Mouse (Mus musculus): ENCODE results near the gene Coq5. TPM values are rescaled to one million over a fixed set of nuclear protein-coding genes. Genes with fewer than 3 reads are reported as not detected.
A peak's percentile ranks its signal among the peaks of the same experiment; 100 is the strongest.

Gene Coq5
- polyA plus RNA-seq, 1 experiment, result 25.1 TPM

DNA sequence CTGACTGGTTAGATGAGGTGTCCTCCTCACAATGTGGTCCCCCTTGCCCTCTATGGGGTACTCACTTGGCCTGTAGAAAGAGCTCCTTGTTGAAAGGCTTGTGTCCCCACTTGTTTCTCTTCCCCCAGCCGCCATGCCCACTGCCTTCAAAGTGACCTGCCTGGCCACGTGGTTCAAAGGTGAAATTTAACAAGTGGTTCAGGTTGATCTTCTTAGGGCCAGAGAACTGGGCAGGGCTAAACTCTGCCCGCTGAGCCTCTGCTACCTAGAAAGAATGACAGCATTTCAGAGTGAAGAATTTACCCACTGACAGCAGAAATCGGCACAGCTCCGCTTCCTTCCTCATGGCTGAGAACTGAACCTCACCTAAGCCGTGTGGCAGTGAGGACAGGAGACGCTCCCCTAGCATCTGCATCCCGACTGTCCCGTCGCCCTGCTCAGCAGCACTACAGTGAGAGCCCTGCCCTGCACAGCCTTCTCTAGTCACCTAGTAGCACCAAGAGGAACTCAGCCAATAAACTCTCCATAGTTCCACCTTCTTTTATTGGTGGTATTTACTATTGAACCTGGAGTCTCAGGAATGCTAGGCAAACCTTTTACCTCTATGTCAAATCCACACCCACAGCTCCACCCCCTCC, 22.4 kb upstream of the Coq5 start:
- peak overlapping the region; percentile 12; the same call in 1 of the 2 replicates for H3K27ac ChIP-seq (ENCODE audit: insufficient read depth, low read depth, low read length)
- TF ChIP-seq CTCF (conservative IDR thresholded peaks at IDR 0.05; ENCODE audit: insufficient read depth, insufficient read length, low read depth, low read length) (no peak), POLR2A (IDR thresholded peaks at IDR 0.05; ENCODE audit: low read depth, low read length) (no peak)
- WGBS, result 71% methylated on average over 10 of the region's 10 CpGs
- H3K4me1 ChIP-seq (ENCODE audit: control insufficient read depth, insufficient read depth, low read length), result peaks cover 20% of the 10 kb centered on the region; the same call in 1 of the 2 replicates
- H3K27me3 ChIP-seq (replicated peaks; ENCODE audit: control insufficient read depth, insufficient read depth, low read length), result no peaks in the 10 kb centered on the region
- DNase-seq, result peak; percentile 71
- H3K36me3 ChIP-seq (ENCODE audit: control insufficient read depth, insufficient read depth, low read length), result peaks cover 3% of the 10 kb centered on the region
- H3K4me3 ChIP-seq (ENCODE audit: insufficient read depth, low read depth, low read length), result no peak overlapping the region

DNA sequence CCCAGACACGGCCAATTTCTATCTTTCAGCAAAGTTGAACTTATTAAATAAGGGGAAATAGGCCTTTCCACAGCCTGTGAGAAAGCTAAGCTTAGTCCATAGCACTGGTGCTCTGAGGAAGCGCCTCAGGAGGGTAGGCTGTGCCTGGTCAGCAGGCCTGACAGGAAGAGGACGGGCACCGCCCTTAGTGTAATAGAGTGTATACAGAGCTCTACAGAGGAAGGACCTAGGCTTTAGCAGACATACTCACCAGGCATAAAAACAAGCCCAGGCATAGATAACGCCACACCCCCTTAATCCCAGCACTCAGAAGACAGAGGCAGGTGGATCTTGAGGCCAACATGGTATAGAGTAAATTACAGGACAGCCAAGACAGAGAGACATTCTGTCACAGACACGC, 19.1 kb upstream of the Coq5 start:
- Histone ChIP-seq H3K27ac (ENCODE audit: insufficient read depth, low read depth, low read length) (no peak overlapping the region), H3K27me3 (replicated peaks; ENCODE audit: control insufficient read depth, insufficient read depth, low read length) (no peaks in the 10 kb centered on the region), H3K4me3 (ENCODE audit: insufficient read depth, low read depth, low read length) (no peak overlapping the region), H3K4me1 (ENCODE audit: control insufficient read depth, insufficient read depth, low read length) (peaks cover 28% of the 10 kb centered on the region; the same call in 1 of the 2 replicates), H3K36me3 (ENCODE audit: control insufficient read depth, insufficient read depth, low read length) (peaks cover 1% of the 10 kb centered on the region; the same call in 1 of the 2 replicates)
- DNase-seq, result no peak
- 74% methylated on average over 6 of the region's 6 CpGs for WGBS
- TF ChIP-seq POLR2A (IDR thresholded peaks at IDR 0.05; ENCODE audit: low read depth, low read length) (no peak), CTCF (conservative IDR thresholded peaks at IDR 0.05; ENCODE audit: insufficient read depth, insufficient read length, low read depth, low read length) (no peak)

DNA sequence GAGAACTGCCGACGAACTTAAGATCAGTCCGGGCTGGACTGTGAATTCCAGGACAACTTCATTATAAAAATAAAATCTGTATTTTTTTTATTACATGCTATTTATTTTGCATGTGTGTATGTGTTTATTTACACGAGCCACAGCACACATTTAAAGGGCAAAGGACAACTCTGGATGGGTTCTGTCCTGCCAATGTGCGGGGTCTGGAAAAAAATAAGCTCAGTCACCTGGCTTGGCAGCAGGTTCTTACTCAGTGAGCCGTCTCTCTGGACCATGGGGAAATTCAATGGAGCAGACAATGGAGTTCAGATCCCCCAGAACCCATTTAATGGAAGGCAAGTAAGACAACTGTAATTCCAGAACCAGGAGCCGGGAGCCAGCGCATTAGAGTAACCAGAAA, 18.3 kb upstream of the Coq5 start:
- peak; percentile 57 for DNase-seq
- H3K27ac ChIP-seq (ENCODE audit: insufficient read depth, low read depth, low read length), result no peak overlapping the region
- WGBS, result 49% methylated on average over 8 of the region's 8 CpGs
- H3K27me3 ChIP-seq (replicated peaks; ENCODE audit: control insufficient read depth, insufficient read depth, low read length), result no peaks in the 10 kb centered on the region
- TF ChIP-seq CTCF (conservative IDR thresholded peaks at IDR 0.05; ENCODE audit: insufficient read depth, insufficient read length, low read depth, low read length) (no peak), POLR2A (IDR thresholded peaks at IDR 0.05; ENCODE audit: low read depth, low read length) (no peak)
- H3K4me1 ChIP-seq (ENCODE audit: control insufficient read depth, insufficient read depth, low read length), result peaks cover 27% of the 10 kb centered on the region
- peaks cover 1% of the 10 kb centered on the region; the same call in 1 of the 2 replicates for H3K36me3 ChIP-seq (ENCODE audit: control insufficient read depth, insufficient read depth, low read length)
- no peak overlapping the region for H3K4me3 ChIP-seq (ENCODE audit: insufficient read depth, low read depth, low read length)

DNA sequence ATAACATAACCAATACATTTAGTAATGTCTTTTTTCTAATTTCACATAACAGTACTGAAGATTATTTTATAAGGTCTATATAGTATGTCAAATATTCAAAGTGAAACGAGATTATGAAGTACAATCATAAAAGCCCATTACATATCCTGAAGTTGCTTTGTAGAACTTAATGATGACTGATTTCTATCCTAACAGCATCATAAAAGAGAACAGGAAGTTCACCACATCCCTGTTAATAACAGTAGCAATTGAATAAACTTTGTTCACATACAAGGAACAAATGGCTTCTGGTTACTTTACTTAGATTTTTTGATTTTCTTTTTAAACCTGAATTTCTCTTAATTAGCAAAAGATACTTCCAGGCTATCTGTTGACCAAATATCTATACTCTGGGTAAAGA, 17.6 kb upstream of the Coq5 start:
- no peak overlapping the region for H3K4me3 ChIP-seq (ENCODE audit: insufficient read depth, low read depth, low read length)
- no peaks in the 10 kb centered on the region for H3K27me3 ChIP-seq (replicated peaks; ENCODE audit: control insufficient read depth, insufficient read depth, low read length)
- TF ChIP-seq CTCF (conservative IDR thresholded peaks at IDR 0.05; ENCODE audit: insufficient read depth, insufficient read length, low read depth, low read length), result no peak
- TF ChIP-seq POLR2A (IDR thresholded peaks at IDR 0.05; ENCODE audit: low read depth, low read length), result no peak
- H3K36me3 ChIP-seq (ENCODE audit: control insufficient read depth, insufficient read depth, low read length), result no peaks in the 10 kb centered on the region; the same call in 1 of the 2 replicates
- H3K27ac ChIP-seq (ENCODE audit: insufficient read depth, low read depth, low read length), result no peak overlapping the region
- no peak for DNase-seq
- peaks cover 26% of the 10 kb centered on the region for H3K4me1 ChIP-seq (ENCODE audit: control insufficient read depth, insufficient read depth, low read length)
- 56% methylated on average over 1 of the region's 1 CpGs for WGBS

DNA sequence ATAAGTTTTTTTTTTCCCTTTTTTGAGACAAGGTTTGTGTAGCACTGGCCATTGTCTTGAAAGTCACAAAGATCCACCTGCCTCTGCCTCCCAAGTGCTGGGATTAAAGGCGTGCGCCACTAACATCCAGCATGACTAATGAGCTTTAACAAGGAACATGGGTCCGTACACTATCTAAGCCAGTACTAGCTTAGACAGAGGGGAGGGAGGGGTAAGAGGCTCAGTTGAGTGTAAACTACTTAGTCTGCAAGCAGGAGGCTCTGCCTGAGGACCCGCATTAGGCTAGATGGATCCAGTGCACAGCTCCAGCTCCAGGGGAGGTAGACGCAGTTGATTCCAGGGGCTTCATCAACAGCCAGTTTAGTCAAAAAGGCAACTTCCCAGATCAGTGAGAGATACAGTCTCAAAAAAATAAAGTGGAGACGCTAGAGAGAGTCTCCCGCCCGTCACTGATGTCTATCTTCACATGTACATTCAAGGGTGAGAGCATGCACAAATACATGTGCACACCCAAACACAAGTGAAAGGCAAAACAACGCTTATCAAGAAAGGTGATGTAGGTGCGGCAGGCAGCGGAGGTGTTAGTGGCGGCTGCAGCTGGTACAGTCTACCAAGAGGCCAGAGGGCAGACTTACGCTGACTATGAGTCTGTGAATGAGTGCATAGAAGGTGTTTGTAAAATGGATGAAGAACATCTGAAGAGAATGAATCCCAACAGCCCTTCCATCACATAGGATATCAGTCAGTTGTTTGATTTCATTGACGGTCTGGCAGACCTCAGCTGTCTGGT, 16.8 kb upstream of the Coq5 start:
- H3K27me3 ChIP-seq (replicated peaks; ENCODE audit: control insufficient read depth, insufficient read depth, low read length), result no peaks in the 10 kb centered on the region
- H3K36me3 ChIP-seq (ENCODE audit: control insufficient read depth, insufficient read depth, low read length), result no peaks in the 10 kb centered on the region; the same call in 1 of the 2 replicates
- peaks cover 30% of the 10 kb centered on the region for H3K4me1 ChIP-seq (ENCODE audit: control insufficient read depth, insufficient read depth, low read length)
- TF ChIP-seq CTCF (conservative IDR thresholded peaks at IDR 0.05; ENCODE audit: insufficient read depth, insufficient read length, low read depth, low read length), result no peak
- TF ChIP-seq POLR2A (IDR thresholded peaks at IDR 0.05; ENCODE audit: low read depth, low read length), result no peak
- no peak overlapping the region for H3K4me3 ChIP-seq (ENCODE audit: insufficient read depth, low read depth, low read length)
- no peak for DNase-seq
- H3K27ac ChIP-seq (ENCODE audit: insufficient read depth, low read depth, low read length), result no peak overlapping the region
- 72% methylated on average over 14 of the region's 14 CpGs for WGBS

DNA sequence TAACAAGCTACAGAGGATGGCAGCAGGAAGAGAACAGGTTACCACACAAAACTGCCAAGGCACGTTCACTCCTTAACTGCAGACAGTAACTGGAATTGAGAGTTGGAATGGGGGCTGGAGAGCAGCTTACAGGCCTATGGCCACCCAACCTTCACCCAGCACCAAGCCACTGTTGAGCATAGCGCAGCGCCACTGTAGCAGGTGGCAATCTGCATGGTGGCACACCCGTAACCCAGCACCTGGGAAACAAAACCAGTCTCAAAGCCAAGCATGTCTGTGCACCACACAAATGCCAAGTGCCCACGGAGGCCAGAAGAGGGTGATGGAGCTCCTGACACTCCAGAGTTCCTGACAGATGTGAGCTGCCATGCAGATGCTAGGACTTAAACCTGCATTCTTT, 13.1 kb upstream of the Coq5 start:
- Histone ChIP-seq H3K36me3 (ENCODE audit: control insufficient read depth, insufficient read depth, low read length) (no peaks in the 10 kb centered on the region), H3K4me3 (ENCODE audit: insufficient read depth, low read depth, low read length) (no peak overlapping the region), H3K27me3 (replicated peaks; ENCODE audit: control insufficient read depth, insufficient read depth, low read length) (no peaks in the 10 kb centered on the region), H3K4me1 (ENCODE audit: control insufficient read depth, insufficient read depth, low read length) (peaks cover 48% of the 10 kb centered on the region), H3K27ac (ENCODE audit: insufficient read depth, low read depth, low read length) (no peak overlapping the region)
- WGBS, result 85% methylated on average over 5 of the region's 5 CpGs
- TF ChIP-seq CTCF (conservative IDR thresholded peaks at IDR 0.05; ENCODE audit: insufficient read depth, insufficient read length, low read depth, low read length), result no peak
- TF ChIP-seq POLR2A (IDR thresholded peaks at IDR 0.05; ENCODE audit: low read depth, low read length), result no peak
- no peak for DNase-seq

DNA sequence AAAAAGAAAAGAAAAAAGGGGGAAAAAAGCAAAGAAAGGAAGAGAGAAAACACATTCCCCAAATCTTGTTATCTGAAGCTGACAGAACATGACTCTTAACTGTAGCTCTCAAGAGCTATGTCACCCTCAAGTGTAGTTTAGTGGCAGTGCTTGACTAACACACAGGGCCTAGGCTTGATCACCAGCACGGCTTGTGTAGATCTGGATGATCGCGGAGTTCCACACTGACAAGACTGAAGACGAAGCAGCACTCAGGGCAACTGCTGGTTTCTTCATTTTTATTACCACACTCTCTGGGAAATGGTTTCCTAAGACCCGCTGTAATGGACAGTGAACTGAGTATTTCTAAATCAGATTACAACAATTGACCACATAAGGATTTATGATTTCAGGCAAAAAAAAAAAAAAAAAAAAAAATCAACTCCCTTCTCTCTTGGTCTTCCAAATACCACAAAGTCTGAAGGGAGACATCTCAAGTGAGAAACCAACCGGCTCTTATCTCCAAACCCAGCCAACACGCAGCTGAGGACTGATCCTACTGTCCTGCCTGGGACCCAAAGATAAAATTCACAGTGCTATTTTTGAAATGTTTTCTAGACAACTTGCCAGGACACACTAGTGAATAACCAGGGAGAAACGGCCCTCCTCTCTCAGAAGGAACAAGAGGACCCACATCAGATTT, 12.5 kb upstream of the Coq5 start:
- Histone ChIP-seq H3K4me1 (ENCODE audit: control insufficient read depth, insufficient read depth, low read length) (peaks cover 48% of the 10 kb centered on the region), H3K4me3 (ENCODE audit: insufficient read depth, low read depth, low read length) (no peak overlapping the region), H3K27ac (ENCODE audit: insufficient read depth, low read depth, low read length) (no peak overlapping the region), H3K27me3 (replicated peaks; ENCODE audit: control insufficient read depth, insufficient read depth, low read length) (no peaks in the 10 kb centered on the region), H3K36me3 (ENCODE audit: control insufficient read depth, insufficient read depth, low read length) (no peaks in the 10 kb centered on the region)
- TF ChIP-seq POLR2A (IDR thresholded peaks at IDR 0.05; ENCODE audit: low read depth, low read length), result no peak
- TF ChIP-seq CTCF (conservative IDR thresholded peaks at IDR 0.05; ENCODE audit: insufficient read depth, insufficient read length, low read depth, low read length), result no peak
- 64% methylated on average over 8 of the region's 8 CpGs for WGBS
- DNase-seq, result no peak

Data from kidney, adult 2 months (tissue).